Mouse (Mus musculus) MEL (cell line): Measurements from ENCODE around the gene Tsga10ip. TPM values are rescaled to one million over a fixed set of nuclear protein-coding genes. Genes with fewer than 3 reads are reported as not detected.

Source experiments
- polyA plus RNA-seq, 2 experiments: library from polyadenylated mRNA; stranded (reverse) in 1 of 2; unstranded in 1 of 2; fragments of >175 nt in 1 of 2; fragments of >200 nt in 1 of 2; gene quantifications; 2 replicates each; pipeline versions ENCODE4 v1.2.1 to v1.2.4; 2012; ENCODE audit warnings: low replicate concordance in 2 of 2, low read depth in 1 of 2; ENCODE audit not compliant: insufficient read length in 2 of 2, insufficient read depth in 1 of 2, missing spikeins in 1 of 2
- total RNA-seq: library from RNA; depleted of rRNA; stranded (reverse); fragments of 300-350 nt; gene quantifications from 2 replicates; pipeline ENCODE4 v1.2.3, GENCODE M21; 2012; rRNA removed

Tsga10ip gene
- total and polyA plus RNA-seq, 3 experiments = 0.54 to 4.5 TPM; not detected in 1

Other genes starting within 250 kb of the Tsga10ip start
- 5.7 TPM in 2 replicates for gene Pacs1, start 129.4 kb downstream of the Tsga10ip start, total RNA-seq
- 10 to 100 TPM in 1 of 2 experiments, not detected in 1; 19.9 TPM for gene Pacs1, start 129.4 kb downstream of the Tsga10ip start, polyA plus RNA-seq
- 178 and 180 TPM in 2 replicates for gene Sf3b2, start 107.1 kb downstream of the Tsga10ip start, total RNA-seq
- 100 to 1,000 TPM; 259 to 331 TPM for gene Sf3b2, start 107.1 kb downstream of the Tsga10ip start, polyA plus RNA-seq
- gene Gal3st3, start 104.2 kb downstream of the Tsga10ip start, total RNA-seq = not detected in 2 replicates
- gene Gal3st3, start 104.2 kb downstream of the Tsga10ip start, polyA plus RNA-seq = under 1 TPM in 1 of 2 experiments, not detected in 1; 0.04 TPM
- gene Catsper1, start 66.8 kb downstream of the Tsga10ip start, total RNA-seq = not detected in 2 replicates
- not detected for gene Catsper1, start 66.8 kb downstream of the Tsga10ip start, polyA plus RNA-seq
- not detected in 2 replicates for gene Cst6, start 53.0 kb downstream of the Tsga10ip start, total RNA-seq
- gene Cst6, start 53.0 kb downstream of the Tsga10ip start, polyA plus RNA-seq = under 1 TPM in 1 of 2 experiments, not detected in 1; 0.26 TPM
- 110 and 129 TPM in 2 replicates for gene Eif1ad, start 35.8 kb downstream of the Tsga10ip start, total RNA-seq
- 100 to 1,000 TPM in 1 of 2 experiments, not detected in 1; 121 TPM for gene Eif1ad, start 35.8 kb downstream of the Tsga10ip start, polyA plus RNA-seq
- gene Banf1, start 35.4 kb downstream of the Tsga10ip start, total RNA-seq = 207 and 211 TPM in 2 replicates
- 1,000 to 10,000 TPM in 1 of 2 experiments, 100 to 1,000 TPM in 1; 644 to 1,168 TPM for gene Banf1, start 35.4 kb downstream of the Tsga10ip start, polyA plus RNA-seq
- gene Sart1, start 13.8 kb downstream of the Tsga10ip start, total RNA-seq = 114 and 117 TPM in 2 replicates
- gene Sart1, start 13.8 kb downstream of the Tsga10ip start, polyA plus RNA-seq = 100 to 1,000 TPM in 1 of 2 experiments, not detected in 1; 141 TPM
- 160 and 183 TPM in 2 replicates for gene Drap1, start 22.5 kb upstream of the Tsga10ip start, total RNA-seq
- 100 to 1,000 TPM in 1 of 2 experiments, not detected in 1; 307 TPM for gene Drap1, start 22.5 kb upstream of the Tsga10ip start, polyA plus RNA-seq
- 8.4 and 8.9 TPM in 2 replicates for gene AI837181, start 22.6 kb upstream of the Tsga10ip start, total RNA-seq
- 10 to 100 TPM in 1 of 2 experiments, not detected in 1; 41.3 TPM for gene AI837181, start 22.6 kb upstream of the Tsga10ip start, polyA plus RNA-seq
- 1.1 and 2.0 TPM in 2 replicates for gene Fosl1, start 45.0 kb upstream of the Tsga10ip start, total RNA-seq
- gene Fosl1, start 45.0 kb upstream of the Tsga10ip start, polyA plus RNA-seq = 1 to 10 TPM in 1 of 2 experiments, not detected in 1; 3.1 TPM
- 3.6 and 4.1 TPM in 2 replicates for gene Ccdc85b, start 55.4 kb upstream of the Tsga10ip start, total RNA-seq
- 1 to 10 TPM in 1 of 2 experiments, not detected in 1; 7.6 TPM for gene Ccdc85b, start 55.4 kb upstream of the Tsga10ip start, polyA plus RNA-seq
- 21.9 and 28.3 TPM in 2 replicates for gene Fibp, start 58.1 kb upstream of the Tsga10ip start, total RNA-seq
- gene Fibp, start 58.1 kb upstream of the Tsga10ip start, polyA plus RNA-seq = 10 to 100 TPM in 1 of 2 experiments, not detected in 1; 63.5 TPM
- gene Ctsw, start 66.0 kb upstream of the Tsga10ip start, total RNA-seq = 0.15 TPM in 1 of 2 replicates, not detected in the other
- under 1 TPM in 1 of 2 experiments, not detected in 1; 0.39 TPM for gene Ctsw, start 66.0 kb upstream of the Tsga10ip start, polyA plus RNA-seq
- gene Efemp2, start 71.4 kb upstream of the Tsga10ip start, total RNA-seq = 7.5 and 10.4 TPM in 2 replicates
- gene Efemp2, start 71.4 kb upstream of the Tsga10ip start, polyA plus RNA-seq = 10 to 100 TPM in 1 of 2 experiments, not detected in 1; 17.7 TPM
- gene Mus81, start 85.9 kb upstream of the Tsga10ip start, total RNA-seq = 34.3 and 38.9 TPM in 2 replicates
- 10 to 100 TPM in 1 of 2 experiments, not detected in 1; 50.5 TPM for gene Mus81, start 85.9 kb upstream of the Tsga10ip start, polyA plus RNA-seq
- 880 and 979 TPM in 2 replicates for gene Cfl1, start 87.9 kb upstream of the Tsga10ip start, total RNA-seq
- gene Cfl1, start 87.9 kb upstream of the Tsga10ip start, polyA plus RNA-seq = 1,000 to 10,000 TPM in 1 of 2 experiments, not detected in 1; 2,037 TPM
- 0.19 and 0.23 TPM in 2 replicates for gene 1700020D05Rik, start 101.3 kb upstream of the Tsga10ip start, total RNA-seq
- under 1 TPM in 1 of 2 experiments, not detected in 1; 0.78 TPM for gene 1700020D05Rik, start 101.3 kb upstream of the Tsga10ip start, polyA plus RNA-seq
- gene Snx32, start 108.0 kb upstream of the Tsga10ip start, total RNA-seq = 1.3 and 1.8 TPM in 2 replicates
- 1 to 10 TPM in 1 of 2 experiments, not detected in 1; 2.6 TPM for gene Snx32, start 108.0 kb upstream of the Tsga10ip start, polyA plus RNA-seq
- not detected in 2 replicates for gene Ovol1, start 158.1 kb upstream of the Tsga10ip start, total RNA-seq
- under 1 TPM in 1 of 2 experiments, not detected in 1; 0.06 TPM for gene Ovol1, start 158.1 kb upstream of the Tsga10ip start, polyA plus RNA-seq
- gene Ap5b1, start 165.5 kb upstream of the Tsga10ip start, total RNA-seq = 18.0 and 18.5 TPM in 2 replicates
- 10 to 100 TPM in 1 of 2 experiments, not detected in 1; 28.1 TPM for gene Ap5b1, start 165.5 kb upstream of the Tsga10ip start, polyA plus RNA-seq
- 109 and 124 TPM in 2 replicates for gene Rnaseh2c, start 199.3 kb upstream of the Tsga10ip start, total RNA-seq
- 100 to 1,000 TPM in 1 of 2 experiments, not detected in 1; 165 TPM for gene Rnaseh2c, start 199.3 kb upstream of the Tsga10ip start, polyA plus RNA-seq
- gene Kat5, start 207.7 kb upstream of the Tsga10ip start, total RNA-seq = 51.0 and 54.5 TPM in 2 replicates
- gene Kat5, start 207.7 kb upstream of the Tsga10ip start, polyA plus RNA-seq = 10 to 100 TPM in 1 of 2 experiments, not detected in 1; 67.6 TPM
- gene Rela, start 235.0 kb upstream of the Tsga10ip start, total RNA-seq = 16.4 and 19.0 TPM in 2 replicates
- 10 to 100 TPM in 1 of 2 experiments, not detected in 1; 61.7 TPM for gene Rela, start 235.0 kb upstream of the Tsga10ip start, polyA plus RNA-seq